Mouse (Mus musculus) heart, embryonic 14.5 days (tissue): Measurements from ENCODE around the gene Abhd16a. TPM values are rescaled to one million over a fixed set of nuclear protein-coding genes. Genes with fewer than 3 reads are reported as not detected.

Experiments
- ATAC-seq: fragments of 200-750 bp; cut with Nextera tagmentation; 2 replicates; pipeline ENCODE4 v1.8.0; 2017; ENCODE audit warnings: low read depth, moderate TSS enrichment; ENCODE audit not compliant: insufficient number of reproducible peaks, insufficient read depth, low FRiP score
- H3K27ac ChIP-seq, 2 experiments: fragments of 200-500 bp in 1 of 2; fragments of 300-500 bp in 1 of 2; sonication (generic) in 1 of 2; replicated peaks in 1 of 2; 2 replicates each; pipeline ENCODE4 v1.5.1; 2012 to 2014; ENCODE audit warnings: low read depth in 2 of 2, low read length in 2 of 2, control low read depth in 1 of 2, mild to moderate bottlenecking in 1 of 2, mixed read lengths in 1 of 2; ENCODE audit not compliant: control insufficient read depth in 1 of 2, insufficient read depth in 1 of 2
- H3K27me3 ChIP-seq: fragments of 300-500 bp; sonication (generic); 2 replicates; pipeline ENCODE4 v1.6.1; 2014; ENCODE audit warnings: mild to moderate bottlenecking, low read length, control low read depth; ENCODE audit not compliant: control insufficient read depth, insufficient read depth
- H3K36me3 ChIP-seq: fragments of 300-500 bp; sonication (generic); 2 replicates; pipeline ENCODE4 v1.6.1; 2014; ENCODE audit warnings: mild to moderate bottlenecking, control low read depth, low read length, mixed read lengths; ENCODE audit not compliant: control insufficient read depth, insufficient read depth
- H3K4me1 ChIP-seq, 2 experiments: fragments of 200-500 bp in 1 of 2; fragments of 300-500 bp in 1 of 2; sonication (generic) in 1 of 2; 2 replicates each; pipeline ENCODE4 v1.6.1; 2012 to 2014; ENCODE audit warnings: low read length in 2 of 2, control low read depth in 1 of 2, mixed read lengths in 1 of 2; ENCODE audit not compliant: control insufficient read depth in 2 of 2, insufficient read depth in 2 of 2
- H3K4me2 ChIP-seq: fragments of 300-500 bp; sonication (generic); 2 replicates; pipeline ENCODE4 v1.6.1; 2014; ENCODE audit warnings: mild to moderate bottlenecking, low read length
- H3K4me3 ChIP-seq, 2 experiments: fragments of 200-500 bp in 1 of 2; fragments of 300-500 bp in 1 of 2; sonication (generic) in 1 of 2; 2 replicates each; pipeline ENCODE4 v1.5.1; 2012 to 2014; ENCODE audit warnings: low read length in 2 of 2, mild to moderate bottlenecking in 2 of 2, control low read depth in 1 of 2, low read depth in 1 of 2, moderate library complexity in 1 of 2; ENCODE audit not compliant: control insufficient read depth in 1 of 2, insufficient read depth in 1 of 2
- H3K9ac ChIP-seq: fragments of 300-500 bp; sonication (generic); 2 replicates; pipeline ENCODE4 v1.6.1; 2014; ENCODE audit warnings: mild to moderate bottlenecking, low read length
- H3K9me3 ChIP-seq: fragments of 300-500 bp; sonication (generic); 2 replicates; pipeline ENCODE4 v1.6.1; 2016; ENCODE audit warnings: low read length, control low read depth; ENCODE audit not compliant: control insufficient read depth
- WGBS: fragments of 180-500 bp; shearing (Covaris S2); extraction: QIAGEN DNeasy Blood & Tissue Kit; methylation state at CpG from one replicate; pipeline ENCODE4 v1.1.7; 2014; 5-methylcytosine and 5-hydroxymethylcytosine counted together
- polyA plus RNA-seq: library from polyadenylated mRNA; unstranded; fragments of >200 nt; fragmentation: Nextera tagmentation; extraction: Ambion mirVana; gene quantifications from 2 replicates; pipeline ENCODE4 v1.2.1, GENCODE M21; 2014

Abhd16a gene
- polyA plus RNA-seq, result 61.9 and 64.5 TPM in 2 replicates

- ATAC-seq, result peak; percentile 94
- Histone ChIP-seq H3K27ac (peak within 1 kb of the TSS; percentile 87 to 97), H3K27me3 (no peaks in the 10 kb centered on the region), H3K9ac (peak within 1 kb of the TSS; percentile 79), H3K4me3 (peak within 1 kb of the TSS; percentile 57 to 74), H3K4me2 (peak within 1 kb of the TSS; percentile 72), H3K9me3 (no peaks in the 10 kb centered on the region), H3K4me1 (peaks cover 5 to 10% of the 10 kb centered on the region in 2 experiments), H3K36me3 (peaks cover 29% of the 10 kb centered on the region)
- WGBS, result 3% methylated on average over 64 of the region's 67 CpGs
These were observed at the start of gene Abhd16a for GRCm38 (mm10) chr17:35088825-35089644. TSS of gene Abhd16a (plus strand) at chr17:35089263.

DNA sequence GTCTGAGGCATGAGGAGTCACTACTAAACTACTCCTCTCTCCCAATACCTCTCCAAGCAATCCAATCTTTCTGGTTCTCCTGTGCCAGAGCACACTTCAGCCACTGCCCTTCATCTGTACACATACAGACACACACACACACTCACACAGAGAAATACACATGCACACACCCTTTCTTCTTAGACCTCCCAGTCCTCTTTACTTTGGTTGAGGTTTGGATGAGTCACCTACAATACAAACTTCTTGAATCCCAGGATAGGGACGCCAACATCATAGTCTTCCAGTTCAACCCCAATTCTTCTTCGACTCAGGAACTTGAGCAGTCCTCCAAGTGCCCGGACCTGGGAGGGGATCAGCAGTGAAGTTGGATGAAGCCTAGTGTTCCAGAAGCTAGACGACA lies 45.3 kb upstream of the Abhd16a start:
- WGBS, result 77% methylated on average over 4 of the region's 4 CpGs
- no peaks in the 10 kb centered on the region for H3K36me3 ChIP-seq
- H3K4me2 ChIP-seq, result no peak overlapping the region
- H3K4me1 ChIP-seq, result peaks cover 16 to 43% of the 10 kb centered on the region in 2 experiments
- H3K9ac ChIP-seq, result no peak overlapping the region
- no peaks in the 10 kb centered on the region for H3K27me3 ChIP-seq
- H3K4me3 ChIP-seq, result no peak overlapping the region
- no peak for ATAC-seq
- no peaks in the 10 kb centered on the region for H3K9me3 ChIP-seq
- peak overlapping the region; percentile 14 to 61; a peak in 1 of 4 replicates for H3K27ac ChIP-seq

GRCm38 (mm10) chr17:35044904-35045806 lies 43.9 kb upstream of the Abhd16a start:
- ATAC-seq, result no peak
- Histone ChIP-seq H3K27ac (peak overlapping the region; percentile 79 to 95), H3K27me3 (no peaks in the 10 kb centered on the region), H3K36me3 (no peaks in the 10 kb centered on the region), H3K9ac (peak overlapping the region; percentile 94; the same call in 1 of the 2 replicates), H3K4me2 (peak overlapping the region; percentile 99), H3K4me3 (peak overlapping the region in 1 of 2 experiments; percentile 65; a peak in 1 of 4 replicates), H3K4me1 (peaks cover 24 to 51% of the 10 kb centered on the region in 2 experiments), H3K9me3 (no peaks in the 10 kb centered on the region)
- WGBS, result 54% methylated on average over 7 of the region's 7 CpGs

GRCm38 (mm10) chr17:35045807-35046680 lies 43.0 kb upstream of the Abhd16a start:
- peaks cover 24 to 51% of the 10 kb centered on the region in 2 experiments for H3K4me1 ChIP-seq
- H3K36me3 ChIP-seq, result no peaks in the 10 kb centered on the region
- peak overlapping the region; percentile 94 for H3K9ac ChIP-seq
- H3K27ac ChIP-seq, result peak overlapping the region; percentile 79 to 95
- no peak for ATAC-seq
- 2% methylated on average over 48 of the region's 48 CpGs for WGBS
- H3K4me3 ChIP-seq, result peak overlapping the region; percentile 47 to 65
- peak overlapping the region; percentile 99 for H3K4me2 ChIP-seq
- no peaks in the 10 kb centered on the region for H3K27me3 ChIP-seq
- no peaks in the 10 kb centered on the region for H3K9me3 ChIP-seq

GRCm38 (mm10) chr17:35046681-35047455 lies 42.2 kb upstream of the Abhd16a start, which contains the start of gene Msh5:
TSS of gene Msh5 (minus strand) at chr17:35046745.
- H3K4me1 ChIP-seq, result peaks cover 24 to 51% of the 10 kb centered on the region in 2 experiments
- peak within 1 kb of the TSS; percentile 47 to 65 for H3K4me3 ChIP-seq
- WGBS, result 3% methylated on average over 33 of the region's 33 CpGs
- peak within 1 kb of the TSS; percentile 99 for H3K4me2 ChIP-seq
- H3K27me3 ChIP-seq, result no peaks in the 10 kb centered on the region
- ATAC-seq, result peak; percentile 92
- H3K27ac ChIP-seq, result peak within 1 kb of the TSS; percentile 87 to 99
- H3K9me3 ChIP-seq, result no peaks in the 10 kb centered on the region
- peak within 1 kb of the TSS; percentile 94 for H3K9ac ChIP-seq
- no peaks in the 10 kb centered on the region for H3K36me3 ChIP-seq

- Histone ChIP-seq H3K4me3 (no peak overlapping the region), H3K4me1 (peaks cover 31 to 58% of the 10 kb centered on the region in 2 experiments)
- no peak for ATAC-seq
These were observed 41.4 kb upstream of the Abhd16a start for GRCm38 (mm10) chr17:35047688-35048087.

More at GRCm38 (mm10) chr17:35047688-35048087, 41.4 kb upstream of the Abhd16a start:
- peak overlapping the region; percentile 87 to 99 for H3K27ac ChIP-seq
- WGBS, result 44% methylated on average over 1 of the region's 1 CpGs
- H3K4me2 ChIP-seq, result peak overlapping the region; percentile 75
- peaks cover 6% of the 10 kb centered on the region for H3K36me3 ChIP-seq
- H3K9me3 ChIP-seq, result no peaks in the 10 kb centered on the region
- H3K27me3 ChIP-seq, result no peaks in the 10 kb centered on the region
- peak overlapping the region; percentile 44 for H3K9ac ChIP-seq
